Mouse (Mus musculus) adrenal gland, adult 2 months (tissue): Measurements from ENCODE around the gene Zxdc. TPM values are rescaled to one million over a fixed set of nuclear protein-coding genes. Genes with fewer than 3 reads are reported as not detected.

Experiments
- DNase-seq: peaks from one replicate; pipeline ENCODE4 v3.0.0; 2021
- long read RNA-seq: library from polyadenylated mRNA; stranded (forward); transcript quantifications from one replicate; pipeline ENCODE4 v2.0.0, GENCODE M21; 2021
- polyA plus RNA-seq: library from polyadenylated mRNA; depleted of rRNA; stranded (reverse); fragments of >200 nt; gene quantifications from 2 replicates; pipeline ENCODE4 v1.2.3, GENCODE M21; 2012; rRNA removed
- total RNA-seq, 2 experiments: library from RNA; stranded (reverse); gene quantifications; 2 replicates each; pipeline ENCODE4 v1.2.3; 2021

The Zxdc gene
- 10 to 100 TPM; 18.8 to 33.4 TPM for total RNA-seq
- polyA plus RNA-seq = 70.1 and 75.8 TPM in 2 replicates
- long read RNA-seq, full-length matches to known transcripts = 20 of 23 reads
- long read RNA-seq, partial matches to known transcripts = 1 of 23 reads
- long read RNA-seq, other reads (novel, unspliced or antisense) = 2 of 23 reads

DNA sequence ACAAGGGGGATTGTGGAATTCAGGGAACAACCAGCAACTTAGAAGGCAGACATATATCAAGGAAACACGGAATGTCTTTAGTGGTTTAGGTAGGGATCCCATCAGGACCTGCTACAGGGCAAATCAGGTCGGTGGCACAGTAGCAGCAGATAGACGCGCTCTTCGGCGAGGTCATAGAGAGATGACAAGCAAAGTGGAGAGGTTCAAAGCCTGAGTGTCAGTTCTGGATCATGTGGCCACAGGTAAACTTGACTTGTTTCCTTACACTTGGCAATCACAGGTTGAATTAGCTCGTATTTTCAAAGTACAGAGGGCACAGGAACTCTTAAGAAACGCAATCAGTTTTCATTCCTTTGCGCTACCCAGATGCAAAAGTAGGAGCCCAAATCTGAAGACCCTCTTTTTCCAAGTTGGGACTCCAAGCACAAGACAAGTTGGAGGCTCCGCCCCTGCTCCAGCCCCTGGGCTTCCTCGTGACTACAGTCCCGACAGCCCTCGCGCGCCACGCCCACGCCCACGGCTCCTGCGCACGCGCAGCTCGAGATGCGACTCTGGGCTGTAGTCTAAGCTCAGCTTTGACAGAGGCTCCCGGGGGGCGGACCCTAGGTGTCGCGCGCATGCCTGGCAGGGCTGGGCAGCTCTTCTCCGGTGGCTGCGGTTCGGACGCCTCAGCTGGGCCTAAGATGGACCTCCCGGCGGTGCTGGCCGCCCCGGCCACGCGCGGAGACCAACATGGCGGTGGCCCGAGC is at the start of gene Zxdc:
Zxdc (plus strand) TSS at position 517 of the 749 bp plus-strand sequence.
- DNase-seq = peak; percentile 100

DNA sequence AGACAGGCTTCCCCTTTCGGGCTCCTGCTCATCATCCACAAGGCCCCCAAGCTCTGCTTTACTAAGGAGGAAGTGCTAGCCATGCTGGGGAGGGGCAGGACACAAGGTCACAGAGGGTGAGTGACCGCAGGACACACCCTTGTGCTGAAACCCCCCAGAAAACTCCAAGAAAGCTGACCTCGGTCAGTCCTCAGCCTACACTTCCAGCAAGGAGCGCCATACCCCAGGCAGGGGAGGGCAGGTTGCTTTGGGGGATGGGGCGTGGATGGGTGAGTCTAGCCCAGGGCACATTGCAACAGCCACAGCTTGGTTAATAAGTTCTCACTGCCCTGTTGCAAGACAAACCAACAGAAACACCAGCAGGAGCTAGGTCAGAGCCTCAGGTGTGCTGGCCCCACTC is 48.9 kb upstream of the Zxdc start:
- DNase-seq = no peak

DNA sequence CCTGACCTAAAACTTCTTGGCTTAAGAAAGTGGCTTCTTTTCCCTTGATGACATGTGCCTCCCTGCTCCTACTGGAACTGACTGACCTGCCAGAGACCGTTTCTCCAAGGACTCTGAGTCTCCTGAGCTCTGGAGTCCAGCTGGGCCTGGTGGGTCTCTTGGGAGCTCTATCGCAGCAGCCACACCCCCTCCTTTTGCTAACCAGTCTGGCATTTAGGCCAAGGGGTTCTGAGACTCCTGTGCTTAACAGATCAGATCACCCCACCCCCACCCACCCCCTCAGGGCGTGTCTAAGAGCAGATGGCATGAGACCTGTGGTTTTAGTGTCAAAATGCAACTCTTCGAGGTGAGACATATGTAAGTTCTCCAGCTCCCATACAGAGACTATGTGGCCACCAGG is 47.5 kb upstream of the Zxdc start:
- DNase-seq = no peak

DNA sequence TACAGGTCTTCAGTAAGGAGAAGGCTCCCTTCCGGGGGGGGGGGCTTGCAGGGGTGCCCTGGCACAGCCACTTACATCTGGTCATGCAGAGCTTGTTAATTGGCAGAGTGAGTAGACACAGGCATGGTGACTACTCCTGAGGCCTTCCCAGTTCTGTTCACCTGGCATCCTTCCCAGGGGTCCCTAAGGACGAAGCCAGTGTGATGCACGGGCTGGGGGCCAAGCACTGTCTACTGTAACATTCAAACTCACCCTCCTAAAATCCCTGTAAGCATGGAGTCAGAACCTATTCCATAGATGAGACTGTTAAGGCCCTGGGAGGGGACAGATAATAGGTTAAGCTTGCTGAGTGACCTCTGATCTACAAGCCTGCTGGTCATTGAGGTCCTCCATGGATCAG is 45.3 kb upstream of the Zxdc start:
- DNase-seq = no peak

DNA sequence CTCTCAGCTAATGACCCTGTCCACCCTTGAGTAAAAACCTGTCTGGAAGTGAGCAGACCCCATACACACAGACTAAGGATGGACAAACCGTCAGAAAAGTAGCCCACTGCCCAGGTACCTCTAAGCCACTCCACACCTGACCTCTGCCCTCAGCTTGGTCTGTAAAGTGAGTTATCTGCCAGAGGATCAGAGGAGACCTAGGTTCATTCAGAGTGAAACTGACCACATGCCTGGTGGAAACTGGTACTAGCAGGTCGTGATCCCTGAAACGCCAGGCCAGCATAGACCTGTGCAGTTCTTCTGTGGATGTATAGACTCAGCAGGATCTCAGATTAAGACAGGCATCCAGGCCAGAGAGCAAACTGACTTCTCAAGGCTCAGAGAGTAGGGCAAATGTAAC is 44.8 kb upstream of the Zxdc start:
- DNase-seq = no peak

DNA sequence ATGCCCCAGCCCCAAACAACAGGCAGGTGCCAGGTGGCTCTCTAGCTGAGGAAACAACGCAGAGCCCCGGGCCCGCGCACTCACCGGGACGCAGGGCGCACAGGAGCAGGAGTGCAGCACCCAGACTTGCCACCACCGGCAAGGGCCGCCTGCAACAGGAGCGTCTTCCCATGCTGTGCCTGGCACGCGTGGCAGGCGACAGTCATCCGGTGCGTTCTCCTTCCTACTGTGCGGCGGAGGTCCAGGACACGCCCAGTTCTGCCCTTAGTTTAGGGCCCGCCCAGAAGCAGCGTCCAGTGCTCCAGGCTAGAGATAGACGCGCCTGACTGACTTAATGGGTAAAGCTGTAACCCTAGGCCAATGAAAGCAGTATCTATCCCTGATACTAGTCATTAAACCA is 44.3 kb upstream of the Zxdc start, which contains the start of gene Chst13:
Chst13 (minus strand) TSS at position 195 of the 400 bp plus-strand sequence.
- peak; percentile 67 for DNase-seq

DNA sequence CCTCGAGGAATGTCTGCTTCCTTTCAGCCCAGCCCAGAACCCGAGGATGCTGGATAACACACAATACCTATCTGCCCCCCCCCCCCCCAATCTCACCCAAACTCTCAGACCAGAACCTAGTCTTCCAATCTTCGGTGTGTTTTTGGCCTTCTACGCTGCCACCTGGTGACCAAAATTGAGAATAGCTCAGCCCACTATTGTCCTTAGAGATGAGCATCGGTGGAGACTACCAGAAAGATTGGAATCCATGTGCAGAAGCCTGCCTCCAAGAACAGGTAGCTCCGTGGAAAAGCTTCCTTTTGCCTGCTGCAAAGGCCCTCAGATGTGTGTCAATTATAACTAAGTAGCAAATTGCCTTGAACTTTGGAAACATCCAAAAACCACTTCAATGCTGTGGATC is 41.6 kb upstream of the Zxdc start:
- DNase-seq = no peak

DNA sequence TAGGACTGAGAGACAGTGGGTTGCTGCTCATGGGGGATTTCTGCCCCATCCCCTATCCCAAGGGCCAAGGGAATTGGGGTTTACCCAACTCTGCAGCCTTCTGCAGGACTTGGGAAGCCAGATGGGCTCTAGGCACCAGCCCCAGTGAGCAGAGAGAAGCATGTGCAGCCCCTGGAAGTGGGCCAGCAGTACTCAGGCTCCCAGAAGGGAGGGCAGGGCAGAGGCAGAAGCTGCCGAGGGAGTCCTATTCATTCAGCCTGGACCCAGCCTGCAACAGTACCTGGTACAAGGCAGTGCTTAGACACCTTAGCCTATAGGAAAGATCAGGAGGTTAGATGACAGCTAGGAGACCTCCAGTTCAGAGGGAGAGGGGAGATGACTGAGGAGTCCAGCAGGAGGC is 39.3 kb upstream of the Zxdc start:
- no peak for DNase-seq

DNA sequence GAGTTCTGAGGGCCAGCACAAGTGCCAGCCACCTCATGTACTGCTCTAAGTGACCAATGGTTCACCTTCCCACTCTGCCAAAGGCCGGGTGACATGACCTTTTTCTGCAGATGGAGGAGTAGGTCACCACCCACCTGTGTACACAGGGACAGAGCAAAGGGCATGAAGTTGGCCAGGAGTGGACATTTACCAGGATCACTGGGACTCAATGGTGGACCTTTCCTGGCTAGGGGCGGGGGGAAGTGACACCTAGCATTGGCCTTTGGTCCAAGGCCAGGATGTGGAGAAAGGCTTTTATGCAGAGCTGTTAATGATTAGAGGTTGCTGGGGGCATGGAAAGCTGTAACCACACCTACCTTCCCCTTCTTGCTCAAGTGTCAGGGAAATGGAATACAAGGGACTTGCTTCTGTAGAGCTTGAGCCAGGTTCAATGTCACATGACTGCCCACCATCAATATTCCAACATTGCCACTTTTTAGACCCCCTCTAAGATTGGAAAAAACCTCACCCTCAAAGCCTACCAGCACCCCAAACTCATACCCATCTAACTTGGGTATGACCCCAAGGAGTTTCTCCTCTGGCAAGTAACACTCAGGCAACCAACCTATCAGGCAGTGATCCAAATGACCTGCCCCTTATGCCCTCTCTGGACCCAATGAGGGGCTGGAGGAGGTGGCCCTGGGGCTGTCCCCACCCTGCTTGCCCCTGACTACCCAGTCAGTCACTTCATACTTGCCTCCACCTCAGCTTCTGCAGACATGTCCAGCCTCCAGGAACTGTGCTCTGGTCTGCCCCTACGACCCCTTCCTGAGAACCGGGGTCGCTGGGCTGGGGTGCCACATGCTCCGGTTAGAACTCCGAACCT is 36.5 kb upstream of the Zxdc start, which contains the start of gene Uroc1:
Uroc1 (plus strand) TSS at position 724 of the 865 bp plus-strand sequence.
- DNase-seq = peak; percentile 28

DNA sequence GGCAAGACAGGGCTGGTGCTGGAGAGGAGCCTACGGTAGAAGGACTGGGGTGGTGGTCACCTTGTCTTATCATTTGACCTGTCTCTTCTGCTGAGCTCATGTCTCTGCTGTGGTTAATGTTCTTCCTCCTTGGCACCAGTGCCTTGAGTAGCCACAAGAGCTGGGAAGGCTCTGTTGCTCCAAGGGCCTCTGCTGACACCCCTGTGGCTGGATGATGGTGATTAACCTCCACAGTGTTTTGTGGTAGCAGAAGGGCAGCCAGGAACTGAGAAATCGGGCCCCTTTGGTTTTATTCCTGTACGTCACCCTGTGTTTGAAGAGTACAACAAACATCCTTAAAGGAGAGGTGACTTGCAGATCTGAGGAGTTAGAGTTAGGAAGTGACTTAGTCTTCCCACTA is 35.0 kb upstream of the Zxdc start:
- no peak for DNase-seq

DNA sequence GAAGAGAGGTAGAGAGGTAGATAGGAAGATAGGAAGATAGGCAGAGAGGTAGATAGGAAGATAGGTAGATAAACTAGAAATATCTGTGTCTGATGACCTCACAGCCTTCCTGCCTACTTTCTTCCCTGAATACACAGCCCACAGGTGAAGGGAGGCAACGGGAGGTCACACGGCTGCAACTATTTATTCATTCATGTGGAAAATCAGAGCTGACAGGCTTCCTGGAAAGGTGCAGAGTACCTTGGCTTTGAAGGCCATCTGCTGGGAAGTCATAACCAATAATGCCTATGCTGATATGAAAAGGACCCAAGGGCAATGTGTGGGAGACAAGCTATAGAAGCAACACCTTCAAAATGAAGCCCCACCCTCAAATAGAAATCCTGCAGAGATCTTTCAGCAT is 26.9 kb upstream of the Zxdc start:
- no peak for DNase-seq

DNA sequence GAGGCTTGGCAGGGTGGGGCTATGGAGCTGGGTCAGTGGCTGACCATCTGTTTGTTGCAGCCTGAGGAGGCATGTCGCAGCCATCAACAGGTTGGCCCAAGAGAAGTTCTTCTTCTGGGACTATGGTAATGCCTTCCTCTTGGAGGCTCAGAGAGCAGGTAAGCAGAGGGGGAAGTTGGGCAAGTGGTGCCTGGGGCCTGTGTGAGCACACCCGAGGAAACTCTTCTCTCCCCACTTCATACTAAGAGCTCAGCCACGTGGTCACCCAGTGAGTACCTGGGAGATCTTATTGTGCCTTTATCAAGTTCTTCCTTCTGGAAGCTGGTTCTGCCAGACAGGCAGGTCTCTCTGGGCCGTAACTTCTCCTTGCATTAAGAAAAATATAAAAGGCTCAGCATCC is 22.1 kb upstream of the Zxdc start:
- no peak for DNase-seq

DNA sequence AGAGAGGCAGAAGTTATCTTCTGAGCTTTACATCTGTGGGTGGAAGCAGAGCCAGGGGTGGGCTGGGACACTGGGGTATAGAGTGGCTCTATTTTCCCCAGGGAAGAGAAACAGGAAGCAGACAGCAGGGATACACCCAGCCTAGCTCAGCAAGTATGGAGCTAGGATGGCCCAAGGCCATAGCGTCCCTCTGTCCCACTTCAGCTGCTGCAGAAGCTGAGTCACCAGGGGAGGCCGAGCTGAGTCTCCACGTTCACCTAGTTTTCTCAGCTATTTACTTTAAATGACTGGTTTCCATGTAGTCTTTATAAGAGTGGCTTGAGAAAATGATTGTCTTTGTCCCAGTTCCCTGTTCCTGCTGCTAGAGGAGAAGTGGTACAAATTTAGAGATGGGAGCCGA is 20.8 kb upstream of the Zxdc start:
- DNase-seq = peak; percentile 67

DNA sequence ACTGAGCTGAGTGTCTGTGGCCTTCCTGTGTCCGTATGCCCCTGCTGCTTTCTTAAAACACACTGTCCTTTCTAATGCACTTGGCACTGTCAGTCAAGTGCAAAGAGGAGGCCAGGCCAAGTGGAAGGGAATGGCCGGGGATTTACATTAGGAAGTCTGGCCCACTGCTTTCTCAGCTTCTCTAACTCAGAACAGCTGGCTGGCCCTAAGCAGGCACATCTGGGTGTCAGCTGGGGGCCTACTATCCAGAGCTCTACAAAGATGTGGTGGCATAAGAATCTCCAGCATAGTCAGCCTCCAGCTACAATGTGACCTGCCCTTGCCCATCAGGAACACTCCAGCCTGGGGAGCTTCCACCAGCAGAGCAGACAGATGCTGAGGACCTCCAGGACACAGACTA is 19.3 kb upstream of the Zxdc start:
- no peak for DNase-seq

DNA sequence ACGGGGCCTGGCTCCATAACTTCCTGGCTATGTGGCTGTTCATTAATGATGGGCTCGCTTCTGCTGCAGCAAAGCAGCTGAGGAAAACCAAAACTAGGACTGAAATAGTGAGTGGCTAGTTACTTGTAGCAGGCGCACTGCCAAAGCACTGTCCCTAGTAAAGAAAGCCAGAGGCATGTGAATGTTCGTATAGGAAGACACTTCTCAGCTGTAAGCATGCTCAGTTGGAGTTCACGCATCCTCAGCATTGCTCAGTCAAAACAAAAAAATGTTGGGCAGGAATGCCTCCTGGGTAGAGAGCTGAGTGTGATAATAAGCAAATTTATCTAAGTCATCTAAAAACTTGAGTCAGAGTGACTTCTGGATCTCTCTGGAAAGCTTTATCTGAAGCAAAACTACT is 11.2 kb upstream of the Zxdc start:
- DNase-seq = peak; percentile 11

DNA sequence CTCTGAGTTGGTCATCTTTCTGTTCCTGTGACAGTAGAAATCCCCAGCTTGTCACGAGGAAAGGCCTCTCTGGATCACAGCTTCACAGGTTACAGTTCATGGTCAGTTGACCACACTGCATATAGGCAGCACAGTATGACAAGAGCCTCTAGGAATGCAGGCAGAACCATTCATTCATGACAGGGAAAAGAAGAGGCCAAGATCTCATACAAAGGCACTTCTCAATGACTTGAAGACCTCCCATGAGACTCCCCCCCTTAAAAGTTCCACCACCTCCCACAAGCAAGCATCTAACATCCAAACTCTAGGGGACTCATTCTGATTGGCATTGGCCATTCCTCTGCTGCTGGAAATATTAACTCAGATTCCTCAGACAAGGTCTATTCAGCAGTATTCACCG is 9.8 kb upstream of the Zxdc start:
- no peak for DNase-seq

DNA sequence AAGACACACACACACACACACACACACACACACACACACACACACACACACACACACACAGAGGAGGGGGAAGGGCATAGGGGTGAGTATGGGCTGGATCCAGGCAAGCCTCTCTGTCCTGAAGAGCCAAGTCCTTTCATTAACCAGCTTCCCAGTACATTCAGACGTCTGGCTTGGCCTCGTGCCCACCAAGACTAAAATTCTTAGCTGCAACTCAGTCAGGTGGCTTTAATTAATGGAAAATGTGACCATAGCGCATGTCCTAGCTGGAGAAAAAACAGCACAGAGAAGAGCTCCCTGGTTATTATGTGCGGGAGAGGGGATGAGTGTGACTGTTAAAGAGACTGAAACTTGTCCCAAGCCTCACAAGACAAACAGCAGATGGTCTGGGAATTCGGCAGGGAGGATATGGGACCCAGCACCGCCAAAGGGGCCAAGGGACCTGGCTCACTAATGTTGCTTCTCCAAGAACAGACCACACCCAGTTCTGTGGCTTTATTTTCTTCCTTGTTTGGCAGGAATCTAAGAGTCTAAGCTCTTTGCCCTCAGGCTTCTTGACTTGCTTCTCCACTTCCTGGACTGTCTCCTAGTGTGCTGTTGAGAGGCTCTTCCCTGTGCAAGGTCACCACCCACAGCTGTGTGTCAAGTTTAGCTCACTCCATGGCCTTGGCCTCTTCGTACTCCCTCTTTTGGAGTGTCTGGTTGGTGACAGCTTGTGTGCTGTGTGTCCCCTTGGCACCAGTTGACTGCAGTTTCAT is 9.1 kb upstream of the Zxdc start:
- DNase-seq = peak; percentile 88

DNA sequence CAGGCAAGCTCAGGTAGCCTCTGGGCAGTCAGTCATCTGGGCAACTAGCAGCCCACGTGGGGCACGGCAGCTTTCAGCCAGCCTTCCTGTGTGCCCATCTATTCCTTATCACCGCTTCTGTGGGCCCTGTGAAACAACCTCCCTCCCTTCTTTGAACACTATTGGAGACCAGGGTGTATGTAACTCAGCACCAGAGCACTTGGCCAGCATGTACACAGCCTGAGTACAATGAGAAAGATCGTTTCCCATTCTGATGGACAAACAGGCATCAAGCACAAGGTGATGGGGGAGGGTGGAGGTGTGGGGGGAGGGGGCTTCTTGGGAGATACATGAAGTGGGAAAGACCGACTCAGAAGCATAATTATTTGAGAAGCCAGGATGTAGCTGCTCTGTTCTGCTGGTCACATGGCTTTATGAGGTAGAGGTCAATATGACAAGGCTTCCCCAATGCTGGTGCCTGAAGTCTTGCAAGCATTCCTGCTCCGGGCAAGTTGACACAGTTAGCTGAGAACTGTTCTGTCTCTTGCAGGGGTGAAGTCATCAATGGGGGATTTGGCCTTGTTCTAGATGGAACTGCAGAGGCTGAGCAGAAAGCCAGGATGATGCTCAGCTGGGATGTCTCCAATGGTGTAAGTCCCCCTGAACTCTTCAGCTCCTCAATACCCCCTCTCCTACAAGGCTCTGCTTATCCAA is 8.2 kb upstream of the Zxdc start:
- DNase-seq = peak; percentile 28

DNA sequence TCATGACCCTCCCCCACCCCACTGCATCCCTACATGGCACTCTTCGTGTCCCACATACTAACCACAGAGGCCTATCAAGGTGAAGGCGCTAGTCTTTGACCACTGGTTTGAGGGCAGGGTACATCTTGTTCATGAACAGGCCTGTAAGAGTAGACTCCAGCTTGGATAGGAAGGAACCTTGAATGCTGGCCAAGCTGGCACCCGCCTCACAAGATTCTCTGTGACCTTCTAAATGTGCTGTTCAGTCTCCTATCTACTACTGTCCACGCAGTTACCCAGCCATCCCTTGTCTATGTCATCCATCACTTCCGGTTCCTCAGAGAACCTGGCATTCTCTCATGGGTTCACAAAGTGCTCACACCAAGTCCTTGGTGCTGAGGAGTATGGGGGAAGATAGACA is 6.0 kb upstream of the Zxdc start:
- peak; percentile 78 for DNase-seq

DNA sequence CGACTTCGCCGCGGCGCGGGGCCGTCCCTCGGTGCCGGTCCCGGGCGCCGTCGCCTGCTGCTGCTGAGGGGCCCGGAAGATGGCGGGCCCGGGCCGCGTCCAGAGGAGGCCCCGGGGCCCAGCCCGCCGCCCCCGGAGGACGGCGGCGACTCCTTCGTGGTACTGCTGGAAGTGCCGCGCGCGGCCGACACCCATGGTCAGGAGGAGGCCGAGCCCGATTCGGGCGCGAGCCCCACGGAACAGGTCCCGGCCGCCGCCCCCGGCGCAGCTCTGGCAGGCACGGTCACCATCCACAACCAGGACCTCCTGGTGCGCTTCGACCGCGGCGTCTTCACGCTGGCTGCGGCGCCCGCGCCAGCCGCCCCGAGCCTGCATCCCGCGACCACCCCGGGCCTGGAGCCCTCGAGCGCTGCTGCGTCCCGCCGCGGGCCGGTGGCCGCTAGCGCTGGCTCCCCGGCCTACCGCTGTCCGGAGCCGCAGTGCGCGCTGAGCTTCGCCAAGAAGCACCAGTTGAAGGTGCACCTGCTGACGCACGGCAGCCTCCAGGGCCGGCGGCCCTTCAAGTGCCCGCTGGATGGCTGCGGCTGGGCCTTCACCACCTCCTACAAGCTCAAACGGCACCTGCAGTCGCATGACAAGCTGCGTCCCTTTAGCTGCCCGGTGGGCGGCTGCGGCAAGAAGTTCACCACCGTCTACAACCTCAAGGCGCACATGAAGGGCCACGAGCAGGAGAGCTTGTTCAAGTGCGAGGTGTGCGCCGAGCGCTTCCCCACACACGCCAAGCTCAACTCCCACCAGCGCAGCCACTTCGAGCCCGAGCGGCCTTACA is 647 bp downstream of the Zxdc start:
- DNase-seq = peak; percentile 64

DNA sequence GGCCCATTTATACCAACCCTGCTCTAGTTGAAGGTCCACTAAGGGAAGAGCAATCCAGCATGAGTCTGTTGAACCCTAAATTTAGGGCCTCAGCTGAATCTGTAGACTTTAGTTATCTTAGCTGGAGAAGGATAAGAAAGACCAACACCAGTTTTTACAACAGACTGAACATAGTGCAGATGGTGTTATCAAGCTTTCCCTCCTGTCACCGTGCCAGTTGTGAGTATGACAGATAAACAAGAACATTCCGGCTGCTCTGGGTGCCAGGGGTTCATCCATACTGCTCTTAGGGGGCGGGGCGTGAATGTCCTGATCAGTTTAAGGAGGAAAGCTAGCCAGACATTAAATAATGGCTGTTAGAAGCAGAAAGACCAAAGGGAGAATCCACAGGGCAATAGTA is 5.4 kb downstream of the Zxdc start:
- no peak for DNase-seq
